Mouse (Mus musculus): ENCODE measurements around the gene 6030458C11Rik. TPM values are rescaled to one million over a fixed set of nuclear protein-coding genes. Genes with fewer than 3 reads are reported as not detected.

6030458C11Rik gene
- polyA plus RNA-seq, 1 experiment from 2014 or later, result 19.5 TPM

DNA sequence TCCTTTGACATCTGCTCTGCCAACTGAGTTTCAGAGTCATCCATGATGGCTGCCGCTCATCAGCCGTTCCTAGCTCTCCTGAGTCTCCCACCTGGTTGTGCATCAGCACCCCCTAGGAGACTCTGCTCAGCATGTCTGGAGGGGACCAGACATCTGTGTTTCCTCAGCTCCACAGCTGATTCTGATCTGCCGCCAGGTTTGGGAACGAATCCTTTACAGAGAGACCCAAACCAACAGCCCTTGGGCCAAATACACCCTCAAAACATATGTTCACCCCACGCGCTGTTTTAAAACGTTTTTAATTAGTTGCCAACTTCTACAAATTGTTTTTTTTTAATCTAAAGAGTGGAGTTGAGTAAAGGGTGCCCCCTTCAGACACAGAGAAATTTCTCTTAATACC is 53.5 kb downstream of the 6030458C11Rik start:
- H3K4me3 ChIP-seq (ENCODE audit: low read depth, low read length), result no peak overlapping the region
- H3K36me3 ChIP-seq (replicated peaks; ENCODE audit: insufficient read depth, low read length), result no peaks in the 10 kb centered on the region
- no peaks in the 10 kb centered on the region for H3K9me3 ChIP-seq (ENCODE audit: low read length)
- no peak overlapping the region for H3K27ac ChIP-seq (ENCODE audit: low read depth)
- TF ChIP-seq EP300 (IDR thresholded peaks at IDR 0.05; ENCODE audit: low read depth) (no peak), CTCF (IDR thresholded peaks at IDR 0.05; ENCODE audit: low read depth) (no peak)
- H3K9ac ChIP-seq (replicated peaks), result no peak overlapping the region
- WGBS (ENCODE audit: insufficient replicate concordance), result 70% methylated on average over 7 of the region's 7 CpGs
- DNase-seq, result no peak
- no peak for ATAC-seq
- H3K4me1 ChIP-seq (ENCODE audit: insufficient read depth), result no peaks in the 10 kb centered on the region
- no peaks in the 10 kb centered on the region for H3K27me3 ChIP-seq (ENCODE audit: insufficient read depth, low read length)
- no peak overlapping the region for H3K4me2 ChIP-seq (ENCODE audit: low read depth, low read length)

GRCm38 (mm10) chr15:12766848-12767247 is 57.6 kb downstream of the 6030458C11Rik start:
- Histone ChIP-seq H3K27me3 (ENCODE audit: insufficient read depth, low read length) (no peaks in the 10 kb centered on the region), H3K27ac (ENCODE audit: low read depth) (no peak overlapping the region), H3K4me2 (ENCODE audit: low read depth, low read length) (no peak overlapping the region), H3K36me3 (replicated peaks; ENCODE audit: insufficient read depth, low read length) (no peaks in the 10 kb centered on the region), H3K4me3 (ENCODE audit: low read depth, low read length) (no peak overlapping the region), H3K9ac (replicated peaks) (no peak overlapping the region), H3K9me3 (ENCODE audit: low read length) (no peaks in the 10 kb centered on the region), H3K4me1 (ENCODE audit: insufficient read depth) (no peaks in the 10 kb centered on the region)
- ATAC-seq, result no peak
- TF ChIP-seq EP300 (IDR thresholded peaks at IDR 0.05; ENCODE audit: low read depth), result no peak
- TF ChIP-seq CTCF (IDR thresholded peaks at IDR 0.05; ENCODE audit: low read depth), result no peak
- 34% methylated on average over 4 of the region's 4 CpGs for WGBS (ENCODE audit: insufficient replicate concordance)
- no peak for DNase-seq

DNA sequence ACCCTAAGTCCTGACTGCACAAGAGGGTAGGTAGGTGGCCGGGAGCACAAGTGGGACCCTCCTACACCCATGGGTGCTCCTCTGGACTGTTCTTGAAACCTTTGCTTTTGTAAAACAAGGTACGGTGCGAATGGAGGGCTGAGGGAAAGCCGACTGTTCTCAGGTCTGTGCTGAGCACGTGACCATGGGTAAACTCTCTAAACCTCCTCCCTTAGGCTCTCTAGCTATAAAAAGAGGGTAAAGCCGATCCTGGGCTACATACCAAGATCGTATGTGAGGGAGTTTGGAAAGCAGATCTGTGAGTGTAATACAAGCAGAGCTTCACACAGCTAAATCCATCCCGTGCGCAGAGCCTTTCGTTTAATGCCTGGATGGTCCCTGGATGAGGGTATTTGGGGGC is 61.3 kb downstream of the 6030458C11Rik start:
- no peak overlapping the region for H3K4me2 ChIP-seq (ENCODE audit: low read depth, low read length)
- TF ChIP-seq EP300 (IDR thresholded peaks at IDR 0.05; ENCODE audit: low read depth) (no peak), CTCF (IDR thresholded peaks at IDR 0.05; ENCODE audit: low read depth) (no peak)
- ATAC-seq (no peak), DNase-seq (no peak)
- no peaks in the 10 kb centered on the region for H3K4me1 ChIP-seq (ENCODE audit: insufficient read depth)
- H3K9me3 ChIP-seq (ENCODE audit: low read length), result no peaks in the 10 kb centered on the region
- WGBS (ENCODE audit: insufficient replicate concordance), result 70% methylated on average over 10 of the region's 10 CpGs
- H3K4me3 ChIP-seq (ENCODE audit: low read depth, low read length), result no peak overlapping the region
- no peak overlapping the region for H3K9ac ChIP-seq (replicated peaks)
- no peaks in the 10 kb centered on the region for H3K36me3 ChIP-seq (replicated peaks; ENCODE audit: insufficient read depth, low read length)
- H3K27ac ChIP-seq (ENCODE audit: low read depth), result no peak overlapping the region
- H3K27me3 ChIP-seq (ENCODE audit: insufficient read depth, low read length), result no peaks in the 10 kb centered on the region

DNA sequence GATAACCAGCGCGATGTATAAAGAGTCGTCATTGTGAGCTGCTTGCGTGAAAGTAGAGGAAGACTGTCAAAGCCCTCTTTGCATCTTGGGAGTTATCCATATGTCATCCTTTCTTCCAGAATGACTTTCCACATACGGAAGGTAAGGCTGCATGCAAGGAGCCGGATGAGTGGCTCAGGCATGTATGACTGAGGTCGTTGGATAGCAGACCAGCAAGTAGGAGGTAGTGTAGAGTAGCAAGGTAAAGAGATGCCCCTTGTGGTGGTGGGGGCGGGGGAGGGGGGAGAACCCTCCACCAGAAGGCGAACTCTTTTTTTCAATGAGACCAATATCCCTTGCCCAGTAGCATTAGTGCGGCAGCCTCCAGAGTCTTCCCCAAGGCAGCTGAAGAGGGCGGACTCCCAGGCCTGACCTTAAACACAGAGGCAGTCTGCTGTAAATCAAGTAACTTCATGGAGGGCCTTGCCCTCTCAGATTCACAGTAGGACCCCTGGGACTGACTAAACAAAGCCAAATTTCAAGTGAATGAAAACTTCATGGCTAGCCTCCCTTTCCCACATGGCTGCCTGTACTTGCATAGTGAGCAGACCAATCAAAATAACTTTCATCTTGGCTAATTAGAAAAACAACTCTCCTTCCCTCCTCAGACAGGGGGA is 62.1 kb downstream of the 6030458C11Rik start:
- Histone ChIP-seq H3K27me3 (ENCODE audit: insufficient read depth, low read length) (no peaks in the 10 kb centered on the region), H3K9ac (replicated peaks) (no peak overlapping the region), H3K4me1 (ENCODE audit: insufficient read depth) (no peaks in the 10 kb centered on the region), H3K36me3 (replicated peaks; ENCODE audit: insufficient read depth, low read length) (no peaks in the 10 kb centered on the region), H3K27ac (ENCODE audit: low read depth) (no peak overlapping the region), H3K9me3 (ENCODE audit: low read length) (no peaks in the 10 kb centered on the region), H3K4me3 (ENCODE audit: low read depth, low read length) (no peak overlapping the region), H3K4me2 (ENCODE audit: low read depth, low read length) (no peak overlapping the region)
- no peak for DNase-seq
- WGBS (ENCODE audit: insufficient replicate concordance), result 82% methylated on average over 11 of the region's 11 CpGs
- no peak for ATAC-seq
- TF ChIP-seq CTCF (IDR thresholded peaks at IDR 0.05; ENCODE audit: low read depth), result no peak
- TF ChIP-seq EP300 (IDR thresholded peaks at IDR 0.05; ENCODE audit: low read depth), result no peak

DNA sequence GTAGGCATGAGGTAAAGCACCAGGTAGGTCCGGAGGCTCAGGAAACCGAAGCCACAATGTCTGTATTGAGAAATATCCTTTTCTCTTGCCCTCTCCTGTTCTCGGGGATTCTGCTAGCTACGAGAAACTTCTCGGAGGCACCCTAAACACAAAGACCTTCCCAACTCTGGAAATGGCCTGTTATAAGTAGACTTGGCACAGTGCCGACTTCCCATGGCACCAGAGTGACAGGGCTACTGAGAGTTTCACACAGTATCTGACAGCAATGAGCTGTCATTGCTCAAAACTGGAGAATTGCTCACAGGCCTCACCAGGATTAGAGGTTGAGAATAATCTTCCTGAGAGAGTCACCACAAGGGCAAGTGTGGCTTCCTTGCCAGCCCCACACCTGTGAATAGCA is 63.7 kb downstream of the 6030458C11Rik start:
- Histone ChIP-seq H3K4me2 (ENCODE audit: low read depth, low read length) (no peak overlapping the region), H3K9me3 (ENCODE audit: low read length) (no peaks in the 10 kb centered on the region), H3K9ac (replicated peaks) (no peak overlapping the region), H3K36me3 (replicated peaks; ENCODE audit: insufficient read depth, low read length) (no peaks in the 10 kb centered on the region), H3K27ac (ENCODE audit: low read depth) (no peak overlapping the region), H3K27me3 (ENCODE audit: insufficient read depth, low read length) (no peaks in the 10 kb centered on the region), H3K4me1 (ENCODE audit: insufficient read depth) (no peaks in the 10 kb centered on the region), H3K4me3 (ENCODE audit: low read depth, low read length) (no peak overlapping the region)
- 73% methylated on average over 6 of the region's 6 CpGs for WGBS (ENCODE audit: insufficient replicate concordance)
- TF ChIP-seq EP300 (IDR thresholded peaks at IDR 0.05; ENCODE audit: low read depth) (no peak), CTCF (IDR thresholded peaks at IDR 0.05; ENCODE audit: low read depth) (no peak)
- DNase-seq (no peak), ATAC-seq (no peak)

- Histone ChIP-seq H3K27me3 (ENCODE audit: insufficient read depth, low read length) (no peaks in the 10 kb centered on the region), H3K36me3 (replicated peaks; ENCODE audit: insufficient read depth, low read length) (no peaks in the 10 kb centered on the region), H3K27ac (ENCODE audit: low read depth) (no peak overlapping the region), H3K9me3 (ENCODE audit: low read length) (no peaks in the 10 kb centered on the region), H3K4me3 (ENCODE audit: low read depth, low read length) (no peak overlapping the region), H3K4me1 (ENCODE audit: insufficient read depth) (no peaks in the 10 kb centered on the region), H3K9ac (replicated peaks) (no peak overlapping the region), H3K4me2 (ENCODE audit: low read depth, low read length) (no peak overlapping the region)
- ATAC-seq (no peak), DNase-seq (no peak)
- WGBS (ENCODE audit: insufficient replicate concordance), result 64% methylated on average over 5 of the region's 5 CpGs
- TF ChIP-seq EP300 (IDR thresholded peaks at IDR 0.05; ENCODE audit: low read depth), result no peak
- TF ChIP-seq CTCF (IDR thresholded peaks at IDR 0.05; ENCODE audit: low read depth), result no peak
Measured at GRCm38 (mm10) chr15:12758461-12758860, 66.0 kb downstream of the 6030458C11Rik start.

Small RNA genes within 50 kb of the gene (microRNA-seq; reads per million reads assigned to microRNA genes)
- not detected for gene Gm47288

Other genes with a start within 250 kb of the 6030458C11Rik start
- gene Pdzd2, start 84.7 kb downstream of the 6030458C11Rik start, polyA plus RNA-seq (2015; fragmentation: Nextera tagmentation; extraction: Ambion mirVana), result 0.69 and 1.3 TPM in 2 replicates
- 4.5 and 5.2 TPM in 2 replicates for gene Drosha, start 166 bp upstream of the 6030458C11Rik start, polyA plus RNA-seq (2015; fragmentation: Nextera tagmentation; extraction: Ambion mirVana)